Mouse (Mus musculus) R1 (cell line): ENCODE data around the gene Vmn2r12.
"Not testable (repeated sequence)": the region's sequence is repeated elsewhere in the genome, so short reads cannot be mapped to it uniquely, and the experiment has no call there.

Experiments
- DNase-seq: peaks from one replicate; pipeline ENCODE4 v3.0.0-alpha.2; 2018; ENCODE audit warnings: low read depth, low spot score

The Vmn2r12 gene

GRCm38 (mm10) chr5:109097850-109098249 lies at the start of gene Vmn2r12:
Vmn2r12 (minus strand) TSS chr5:109097950.
- not testable (repeated sequence) for DNase-seq

GRCm38 (mm10) chr5:109139546-109139945 lies 41.8 kb upstream of the Vmn2r12 start:
- DNase-seq: peak; percentile 23

DNA sequence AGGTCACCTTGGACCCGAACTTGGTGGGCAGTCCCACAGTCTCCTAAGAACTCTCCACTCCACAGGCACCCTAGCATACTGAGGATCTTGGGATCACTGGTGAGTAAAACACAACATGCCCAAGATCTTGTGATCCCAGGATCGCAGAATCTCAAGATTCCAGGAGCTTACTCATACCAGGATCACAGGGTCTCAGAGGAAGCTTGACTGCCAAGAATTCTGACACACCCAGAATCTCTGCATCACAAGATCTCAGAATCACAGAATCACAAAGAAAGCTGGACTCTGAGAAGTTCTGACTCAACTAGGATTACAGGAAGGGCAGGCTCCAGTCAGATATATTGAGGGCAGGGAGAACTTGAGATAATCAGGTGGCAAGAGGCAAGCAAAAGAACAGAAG lies 39.0 kb upstream of the Vmn2r12 start:
- DNase-seq: peak; percentile 34

DNA sequence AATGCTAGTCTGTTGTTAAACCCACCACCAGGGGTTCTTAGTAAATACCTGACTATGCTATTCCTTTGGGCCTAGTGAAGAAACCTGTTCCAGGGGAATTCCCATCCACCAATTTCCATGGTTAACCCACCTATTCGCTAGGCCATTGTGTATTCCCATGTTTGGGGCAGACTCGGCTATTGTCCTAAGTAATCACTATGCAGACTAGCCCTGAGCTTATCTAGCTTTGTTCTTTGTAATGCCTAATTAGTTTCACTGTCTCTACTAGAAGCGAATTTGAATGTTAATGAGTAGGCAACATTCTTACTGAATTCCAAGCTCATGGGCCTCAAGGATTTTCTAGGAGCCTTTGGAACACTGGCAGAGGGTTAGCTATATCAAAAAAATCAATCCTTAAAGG lies 1.3 kb downstream of the Vmn2r12 start:
- DNase-seq: peak; percentile 95

DNA sequence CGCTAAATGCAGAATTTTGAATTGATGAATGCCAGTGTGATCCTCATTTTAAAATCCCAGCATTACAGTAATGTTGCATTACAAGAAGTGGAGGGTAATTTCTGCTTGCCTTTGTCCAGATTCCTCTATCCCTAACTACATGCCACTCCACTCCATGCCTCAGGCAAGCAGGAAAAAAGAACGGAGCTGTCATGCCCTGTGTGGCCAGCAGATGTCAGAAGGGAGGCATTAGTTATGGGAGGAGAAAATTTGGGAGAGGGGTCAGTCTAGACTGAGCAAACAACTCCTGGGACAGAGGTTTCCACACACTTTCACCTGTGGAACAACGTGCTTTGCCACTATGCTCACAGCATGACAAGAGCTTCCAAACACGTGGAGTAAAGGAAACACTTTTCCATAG lies 25.7 kb downstream of the Vmn2r12 start:
- peak; percentile 52 for DNase-seq

DNA sequence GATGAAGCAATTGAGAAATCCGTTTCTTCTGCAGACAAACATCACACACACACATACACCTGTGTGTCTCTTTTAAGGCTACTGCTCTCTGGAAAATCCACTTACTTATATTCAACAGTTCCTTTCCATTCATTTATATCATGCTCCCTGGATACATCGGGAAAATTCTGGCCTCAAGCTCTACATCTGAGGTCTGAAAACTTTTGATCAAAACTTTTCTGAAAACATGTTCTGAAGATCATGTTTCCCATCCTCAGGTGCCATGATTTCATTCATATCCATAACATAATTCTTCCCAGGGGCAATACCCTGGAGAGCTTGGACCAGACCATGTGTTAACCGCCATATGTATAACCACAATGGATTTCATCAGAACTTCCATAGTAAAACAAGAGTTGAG lies 38.3 kb downstream of the Vmn2r12 start, which contains the start of gene Vmn2r11:
Vmn2r11 (minus strand) TSS at position 101 of the 400 bp plus-strand sequence.
- DNase-seq: not testable (repeated sequence)

DNA sequence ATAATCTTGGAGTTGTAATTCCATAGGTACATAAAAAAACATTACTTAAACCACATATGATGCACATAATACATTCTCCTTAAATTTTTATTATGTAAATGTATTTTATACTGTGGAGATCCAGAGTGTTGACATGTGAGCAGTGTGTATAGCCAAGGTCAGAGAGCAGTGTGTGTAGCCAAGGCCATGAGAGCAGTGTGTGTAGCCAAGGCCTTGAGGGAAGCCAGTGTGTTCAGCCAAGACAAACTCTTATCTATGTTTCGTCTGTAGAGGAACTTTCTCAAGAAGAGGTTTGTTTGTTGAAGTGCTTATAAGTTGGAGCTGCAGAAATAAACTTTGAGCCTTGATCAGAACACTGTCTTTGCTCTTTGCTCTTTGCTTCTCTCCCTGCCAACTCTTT lies 42.5 kb downstream of the Vmn2r12 start:
- no peak for DNase-seq
